ENCODE assay signal across 8 mouse cellular contexts in genomic region chr6:47919646-47920446, GRCm38 (mm10). TPM values are rescaled to one million over a fixed set of nuclear protein-coding genes. Genes with fewer than 3 reads are reported as not detected.
DNase-seq lines count a peak whose midpoint lies in the region; ATAC-seq and TF ChIP-seq lines count a peak whose summit lies in the region.

No protein-coding gene starts in this region.

- H3K9ac ChIP-seq in ES-Bruce4 (ENCODE audit: low read depth, poor library complexity, severe bottlenecking), result peak overlapping the region; percentile 78

- ATAC-seq in granulocyte monocyte progenitor cell, adult 5-6 weeks (replicated peaks; ENCODE audit: poor library complexity, severe bottlenecking), result 0 out of 2 replicates have a peak, but pooled peaks have one; percentile 2

- H3K27ac ChIP-seq in gastrocnemius, adult 2 months, result peak overlapping the region; percentile 98
- H3K27ac ChIP-seq in ES-Bruce4 (ENCODE audit: insufficient read depth, low read length), result 0 out of 2 replicates have a peak overlapping the region, but pooled peaks have one; percentile 38

- H3K36me3 ChIP-seq in ES-Bruce4 (ENCODE audit: control insufficient read depth, insufficient read depth, low read length, poor library complexity, severe bottlenecking), result no peaks in the 10 kb centered on the region
- peaks cover 3% of the 10 kb centered on the region for H3K36me3 ChIP-seq in megakaryocyte, embryonic 14.5 days (replicated peaks; ENCODE audit: low read length)

- H3K4me1 ChIP-seq in ES-Bruce4 (ENCODE audit: control insufficient read depth, insufficient read depth, low read length), result no peaks in the 10 kb centered on the region
- peaks cover 29% of the 10 kb centered on the region for H3K4me1 ChIP-seq in megakaryocyte, embryonic 14.5 days

- intact Hi-C loops in gastrocnemius, adult 2 months (cut with DNase I), result no loop called here
- intact Hi-C loops in gastrocnemius, postnatal 36 days (cut with DNase I), result loop anchor here (5.0 kb wide), 1 partner anchor 127 kb away; the partner anchor contains the start of gene Zfp777

- DNase-seq in gastrocnemius, adult 2 months, result no peak
- no peak for DNase-seq in gastrocnemius, postnatal 36 days
- DNase-seq in gastrocnemius, postnatal 10 days, result no peak
- DNase-seq in gastrocnemius, adult 18-20 months (ENCODE audit: low spot score), result no peak
- DNase-seq in layer of hippocampus, postnatal 25 days (ENCODE audit: extremely low spot score in 1 of 2, low spot score in 1 of 2), result no peak

- H3K27me3 ChIP-seq in ES-Bruce4 (ENCODE audit: control insufficient read depth, insufficient read depth, low read length, poor library complexity, severe bottlenecking), result no peaks in the 10 kb centered on the region
- H3K27me3 ChIP-seq in megakaryocyte, embryonic 14.5 days (replicated peaks), result no peaks in the 10 kb centered on the region

- no peak for TF ChIP-seq CTCF in gastrocnemius, adult 2 months (IDR thresholded peaks at IDR 0.05)
- no peak for TF ChIP-seq CTCF in ES-Bruce4 (IDR thresholded peaks at IDR 0.05; ENCODE audit: low read depth, low read length)

- no peak for TF ChIP-seq POLR2A in ES-Bruce4 (IDR thresholded peaks at IDR 0.05; ENCODE audit: insufficient read depth, low read length)

- peak overlapping the region; percentile 78 for H3K4me3 ChIP-seq in gastrocnemius, adult 2 months
- H3K4me3 ChIP-seq in ES-Bruce4 (ENCODE audit: low read depth, low read length), result peak overlapping the region; percentile 60
- H3K4me3 ChIP-seq in megakaryocyte, embryonic 14.5 days (replicated peaks), result peak overlapping the region; percentile 98

- H3K9me3 ChIP-seq in ES-Bruce4 (replicated peaks; ENCODE audit: control insufficient read depth, insufficient read depth, low read length, poor library complexity, severe bottlenecking), result no peaks in the 10 kb centered on the region
- H3K9me3 ChIP-seq in megakaryocyte, embryonic 14.5 days, result 0 out of 2 replicates have a peak, but pooled peaks cover 3% of the 10 kb centered on the region

- no peak for TF ChIP-seq EP300 in ES-Bruce4 (IDR thresholded peaks at IDR 0.05; ENCODE audit: insufficient read depth, low read depth, low read length)

RNA-seq across cellular contexts. Expression of gene Zfp212, which starts 0.4 kb away (rescaled TPM):
- 1 to 10 TPM; 7.8 to 10.0 TPM for total RNA-seq in gastrocnemius, adult 2 months (2021)
- total RNA-seq in gastrocnemius, postnatal 36 days (2021), result 1 to 10 TPM; 7.8 to 8.5 TPM
- polyA plus RNA-seq in ES-Bruce4 (2011; ENCODE audit: insufficient read depth, insufficient read length, low read depth, missing spikeins), result 8.8 and 9.5 TPM in 2 replicates
- total RNA-seq in granulocyte monocyte progenitor cell, adult 5-6 weeks (2014; fragmentation: Nextera tagmentation), result 8.3 and 13.9 TPM in 2 replicates
- total RNA-seq in granulocyte monocyte progenitor cell, adult 5-6 weeks (2017), result 7.3 and 11.5 TPM in 2 replicates
- polyA plus RNA-seq in megakaryocyte, embryonic 14.5 days (2012; ENCODE audit: insufficient read depth, low replicate concordance), result 5.4 and 5.7 TPM in 2 replicates
- 10 to 100 TPM in 1 of 2 experiments, 1 to 10 TPM in 1; 9.8 to 12.7 TPM for total RNA-seq in gastrocnemius, postnatal 10 days (2021)
- 1 to 10 TPM; 7.9 to 9.3 TPM for total RNA-seq in gastrocnemius, adult 18-20 months (2021)
- total RNA-seq in layer of hippocampus, postnatal 25 days (2021), result 10 to 100 TPM; 17.0 to 17.3 TPM

RNA-seq across cellular contexts. Expression of gene Zfp956, which starts 33.3 kb away (rescaled TPM):
- 1 to 10 TPM; 5.2 to 7.6 TPM for total RNA-seq in gastrocnemius, adult 2 months (2021)
- total RNA-seq in gastrocnemius, postnatal 36 days (2021), result 1 to 10 TPM; 4.3 to 8.9 TPM
- 4.5 and 4.7 TPM in 2 replicates for polyA plus RNA-seq in ES-Bruce4 (2011; ENCODE audit: insufficient read depth, insufficient read length, low read depth, missing spikeins)
- total RNA-seq in granulocyte monocyte progenitor cell, adult 5-6 weeks (2014; fragmentation: Nextera tagmentation), result 5.8 and 8.1 TPM in 2 replicates
- 7.5 and 7.8 TPM in 2 replicates for total RNA-seq in granulocyte monocyte progenitor cell, adult 5-6 weeks (2017)
- polyA plus RNA-seq in megakaryocyte, embryonic 14.5 days (2012; ENCODE audit: insufficient read depth, low replicate concordance), result 3.0 TPM in 1 of 2 replicates, not detected in the other
- total RNA-seq in gastrocnemius, postnatal 10 days (2021), result 1 to 10 TPM; 4.3 to 6.0 TPM
- 1 to 10 TPM; 5.7 to 7.0 TPM for total RNA-seq in gastrocnemius, adult 18-20 months (2021)
- total RNA-seq in layer of hippocampus, postnatal 25 days (2021), result 10 to 100 TPM; 19.3 to 22.6 TPM

RNA-seq across cellular contexts. Expression of gene Zfp282, which starts 42.8 kb away (rescaled TPM):
- 1 to 10 TPM; 6.1 to 6.6 TPM for total RNA-seq in gastrocnemius, adult 2 months (2021)
- total RNA-seq in gastrocnemius, postnatal 36 days (2021), result 1 to 10 TPM; 5.9 to 6.4 TPM
- 2.7 and 3.3 TPM in 2 replicates for polyA plus RNA-seq in ES-Bruce4 (2011; ENCODE audit: insufficient read depth, insufficient read length, low read depth, missing spikeins)
- 10.0 and 11.3 TPM in 2 replicates for total RNA-seq in granulocyte monocyte progenitor cell, adult 5-6 weeks (2014; fragmentation: Nextera tagmentation)
- total RNA-seq in granulocyte monocyte progenitor cell, adult 5-6 weeks (2017), result 12.0 and 14.2 TPM in 2 replicates
- 6.7 and 17.1 TPM in 2 replicates for polyA plus RNA-seq in megakaryocyte, embryonic 14.5 days (2012; ENCODE audit: insufficient read depth, low replicate concordance)
- total RNA-seq in gastrocnemius, postnatal 10 days (2021), result 10 to 100 TPM in 1 of 2 experiments, 1 to 10 TPM in 1; 9.2 to 10.5 TPM
- total RNA-seq in gastrocnemius, adult 18-20 months (2021), result 1 to 10 TPM; 5.3 to 5.9 TPM
- 10 to 100 TPM; 15.3 to 17.1 TPM for total RNA-seq in layer of hippocampus, postnatal 25 days (2021)
